Mouse (Mus musculus) neural tube, embryonic 11.5 days (tissue): Measurements from ENCODE around the gene Gm20696. TPM values are rescaled to one million over a fixed set of nuclear protein-coding genes. Genes with fewer than 3 reads are reported as not detected.

Experiments
- ATAC-seq: fragments of 200-750 bp; cut with Nextera tagmentation; 2 replicates; pipeline ENCODE4 v1.8.0; 2017; ENCODE audit warnings: moderate number of reproducible peaks, mild to moderate bottlenecking, moderate TSS enrichment, moderate library complexity; ENCODE audit not compliant: insufficient read depth, low FRiP score, low TSS enrichment
- DNase-seq: peaks from one replicate; pipeline ENCODE4 v3.0.0-alpha.2; 2015; ENCODE audit warnings: low spot score
- H3K27ac ChIP-seq: fragments of 300-500 bp; sonication (generic); 2 replicates; pipeline ENCODE4 v1.5.1; 2014; ENCODE audit warnings: low read depth, mild to moderate bottlenecking, low read length
- H3K27me3 ChIP-seq: fragments of 300-500 bp; sonication (generic); 2 replicates; pipeline ENCODE4 v1.6.1; 2014; ENCODE audit warnings: mild to moderate bottlenecking, low read length, mixed read lengths; ENCODE audit not compliant: control insufficient read depth, insufficient read depth
- H3K36me3 ChIP-seq: fragments of 300-500 bp; sonication (generic); 2 replicates; pipeline ENCODE4 v1.6.1; 2014; ENCODE audit warnings: mild to moderate bottlenecking, low read length, moderate library complexity, mixed read lengths; ENCODE audit not compliant: control insufficient read depth, insufficient read depth
- H3K4me1 ChIP-seq: fragments of 300-500 bp; sonication (generic); 2 replicates; pipeline ENCODE4 v1.6.1; 2014; ENCODE audit warnings: low read length, mixed read lengths; ENCODE audit not compliant: control insufficient read depth, insufficient read depth
- H3K4me2 ChIP-seq: fragments of 300-500 bp; sonication (generic); 2 replicates; pipeline ENCODE4 v1.6.1; 2014; ENCODE audit warnings: low read depth, mild to moderate bottlenecking, moderate library complexity
- H3K4me3 ChIP-seq: fragments of 300-500 bp; sonication (generic); 2 replicates; pipeline ENCODE4 v1.5.1; 2014; ENCODE audit warnings: low read depth, low read length
- H3K9ac ChIP-seq: fragments of 300-500 bp; sonication (generic); 2 replicates; pipeline ENCODE4 v1.6.1; 2014; ENCODE audit warnings: mild to moderate bottlenecking, low read length
- H3K9me3 ChIP-seq: fragments of 300-500 bp; sonication (generic); 2 replicates; pipeline ENCODE4 v1.6.1; 2016; ENCODE audit warnings: low read length; ENCODE audit not compliant: control insufficient read depth
- WGBS: fragments of 180-500 bp; shearing (Covaris S2); extraction: QIAGEN DNeasy Blood & Tissue Kit; methylation state at CpG from one replicate; pipeline ENCODE4 v1.1.7; 2014; 5-methylcytosine and 5-hydroxymethylcytosine counted together
- polyA plus RNA-seq: library from polyadenylated mRNA; unstranded; fragments of >200 nt; fragmentation: Nextera tagmentation; extraction: Ambion mirVana; gene quantifications from 2 replicates; pipeline ENCODE4 v1.2.1, GENCODE M21; 2014

Gene Gm20696
- polyA plus RNA-seq, 1 experiment from 2014 or later, result 2.5 TPM

GRCm38 (mm10) chr6:99285026-99285425 is 381.6 kb downstream of the Gm20696 start:
- no peak overlapping the region for H3K4me2 ChIP-seq
- H3K9ac ChIP-seq, result no peak overlapping the region
- no peaks in the 10 kb centered on the region for H3K9me3 ChIP-seq
- DNase-seq (no peak), ATAC-seq (no peak)
- no peak overlapping the region for H3K27ac ChIP-seq
- H3K27me3 ChIP-seq, result no peaks in the 10 kb centered on the region
- peaks cover 6% of the 10 kb centered on the region; the same call in 1 of the 2 replicates for H3K4me1 ChIP-seq
- H3K4me3 ChIP-seq, result no peak overlapping the region
- 66% methylated on average over 3 of the region's 3 CpGs for WGBS
- H3K36me3 ChIP-seq, result no peaks in the 10 kb centered on the region

- ATAC-seq (no peak), DNase-seq (no peak)
- H3K27ac ChIP-seq, result no peak overlapping the region
- peaks cover 6% of the 10 kb centered on the region; the same call in 1 of the 2 replicates for H3K4me1 ChIP-seq
- no peaks in the 10 kb centered on the region for H3K9me3 ChIP-seq
- H3K27me3 ChIP-seq, result no peaks in the 10 kb centered on the region
- no peak overlapping the region for H3K4me2 ChIP-seq
- no peak overlapping the region for H3K4me3 ChIP-seq
- H3K9ac ChIP-seq, result no peak overlapping the region
- 89% methylated on average over 4 of the region's 4 CpGs for WGBS
- no peaks in the 10 kb centered on the region for H3K36me3 ChIP-seq
Measured at GRCm38 (mm10) chr6:99284019-99284418, 382.6 kb downstream of the Gm20696 start.

GRCm38 (mm10) chr6:99282866-99283657 is 383.5 kb downstream of the Gm20696 start:
- DNase-seq, result no peak
- Histone ChIP-seq H3K4me3 (no peak overlapping the region), H3K27me3 (no peaks in the 10 kb centered on the region), H3K9ac (no peak overlapping the region), H3K9me3 (no peaks in the 10 kb centered on the region), H3K27ac (no peak overlapping the region), H3K36me3 (no peaks in the 10 kb centered on the region), H3K4me2 (no peak overlapping the region), H3K4me1 (peaks cover 6% of the 10 kb centered on the region; the same call in 1 of the 2 replicates)
- WGBS, result 55% methylated on average over 15 of the region's 15 CpGs
- no peak for ATAC-seq

- peaks cover 6% of the 10 kb centered on the region; the same call in 1 of the 2 replicates for H3K4me1 ChIP-seq
- H3K27me3 ChIP-seq, result no peaks in the 10 kb centered on the region
- 92% methylated on average over 9 of the region's 9 CpGs for WGBS
- no peak overlapping the region for H3K27ac ChIP-seq
- ATAC-seq, result no peak
- no peak for DNase-seq
- H3K36me3 ChIP-seq, result no peaks in the 10 kb centered on the region
- no peak overlapping the region for H3K4me2 ChIP-seq
- no peak overlapping the region for H3K4me3 ChIP-seq
- H3K9ac ChIP-seq, result no peak overlapping the region
- no peaks in the 10 kb centered on the region for H3K9me3 ChIP-seq
Measured at GRCm38 (mm10) chr6:99281433-99281832, 385.2 kb downstream of the Gm20696 start.

GRCm38 (mm10) chr6:99280619-99281018 is 386.0 kb downstream of the Gm20696 start:
- ATAC-seq (no peak), DNase-seq (no peak)
- Histone ChIP-seq H3K9ac (no peak overlapping the region), H3K36me3 (no peaks in the 10 kb centered on the region), H3K27ac (no peak overlapping the region), H3K4me2 (no peak overlapping the region), H3K9me3 (no peaks in the 10 kb centered on the region), H3K4me1 (peaks cover 6% of the 10 kb centered on the region; the same call in 1 of the 2 replicates), H3K4me3 (no peak overlapping the region), H3K27me3 (no peaks in the 10 kb centered on the region)
- WGBS, result 91% methylated on average over 5 of the region's 5 CpGs

GRCm38 (mm10) chr6:99277251-99277650 is 389.3 kb downstream of the Gm20696 start:
- 91% methylated on average over 1 of the region's 1 CpGs for WGBS
- Histone ChIP-seq H3K27me3 (no peaks in the 10 kb centered on the region), H3K9me3 (no peaks in the 10 kb centered on the region), H3K9ac (no peak overlapping the region), H3K4me2 (no peak overlapping the region), H3K4me1 (no peaks in the 10 kb centered on the region), H3K36me3 (no peaks in the 10 kb centered on the region), H3K4me3 (no peak overlapping the region), H3K27ac (no peak overlapping the region)
- no peak for DNase-seq
- no peak for ATAC-seq

GRCm38 (mm10) chr6:99276297-99276653 is 390.3 kb downstream of the Gm20696 start:
- H3K9ac ChIP-seq, result no peak overlapping the region
- H3K4me1 ChIP-seq, result no peaks in the 10 kb centered on the region
- no peak for DNase-seq
- no peak overlapping the region for H3K4me2 ChIP-seq
- 32% methylated on average over 7 of the region's 7 CpGs for WGBS
- no peaks in the 10 kb centered on the region for H3K27me3 ChIP-seq
- ATAC-seq, result no peak
- no peak overlapping the region for H3K4me3 ChIP-seq
- no peaks in the 10 kb centered on the region for H3K36me3 ChIP-seq
- no peak overlapping the region for H3K27ac ChIP-seq
- no peaks in the 10 kb centered on the region for H3K9me3 ChIP-seq

- Histone ChIP-seq H3K9me3 (no peaks in the 10 kb centered on the region), H3K4me1 (no peaks in the 10 kb centered on the region), H3K9ac (no peak overlapping the region), H3K4me3 (no peak overlapping the region), H3K27ac (no peak overlapping the region), H3K4me2 (no peak overlapping the region), H3K36me3 (no peaks in the 10 kb centered on the region), H3K27me3 (no peaks in the 10 kb centered on the region)
- no peak for DNase-seq
- WGBS, result 47% methylated on average over 21 of the region's 21 CpGs
- ATAC-seq, result no peak
Measured at GRCm38 (mm10) chr6:99275381-99276296, 391.0 kb downstream of the Gm20696 start.
